Mouse (Mus musculus): ENCODE measurements around the gene Zfp445. TPM values are rescaled to one million over a fixed set of nuclear protein-coding genes. Genes with fewer than 3 reads are reported as not detected.

The Zfp445 gene
- 7.9 TPM for polyA plus RNA-seq (2012; fragmentation: generic; extraction: Trizol)
- long read RNA-seq, experiment 1, partial matches to known transcripts, result 0 of 5 reads
- long read RNA-seq, experiment 1, other reads (novel, unspliced or antisense), result 5 of 5 reads
- long read RNA-seq, experiment 2, full-length matches to known transcripts, result 17 of 172 reads
- long read RNA-seq, experiment 2, partial matches to known transcripts, result 1 of 172 reads
- long read RNA-seq, experiment 2, other reads (novel, unspliced or antisense), result 154 of 172 reads

- peak; percentile 22 for TF ChIP-seq MAX (IDR thresholded peaks at IDR 0.05)
- no peak for TF ChIP-seq USF1 (IDR thresholded peaks at IDR 0.05; ENCODE audit: low read depth)
- TF ChIP-seq CTCF (IDR thresholded peaks at IDR 0.05; ENCODE audit: control insufficient read depth, insufficient read depth, insufficient read length), result no peak
- TF ChIP-seq MYOG (IDR thresholded peaks at IDR 0.05; ENCODE audit: control insufficient read depth, extremely low read depth, insufficient read length), result no peak
- Histone ChIP-seq H3ac (ENCODE audit: control insufficient read depth, insufficient read length, low read depth) (peak within 1 kb of the TSS; percentile 87), H3K4me3 (ENCODE audit: insufficient read depth, poor library complexity, severe bottlenecking) (peak within 1 kb of the TSS; percentile 60), H3K27me3 (ENCODE audit: control insufficient read depth, insufficient read depth, insufficient read length) (peaks cover 3% of the 10 kb centered on the region), H3K79me2 (ENCODE audit: control insufficient read depth, insufficient read depth) (peaks cover 52% of the 10 kb centered on the region), H3K36me3 (ENCODE audit: control insufficient read depth, insufficient read depth) (peaks cover 16% of the 10 kb centered on the region), H3K79me3 (ENCODE audit: low read depth) (peaks cover 46% of the 10 kb centered on the region)
Observed at GRCm38 (mm10) chr9:122865697-122866166, at the start of gene Zfp445. TSS of gene Zfp445 (minus strand) at chr9:122866006.

GRCm38 (mm10) chr9:122902717-122903535 lies 37.1 kb upstream of the Zfp445 start:
- Histone ChIP-seq H3K27me3 (ENCODE audit: control insufficient read depth, insufficient read depth, insufficient read length) (peaks cover 10% of the 10 kb centered on the region), H3K79me3 (ENCODE audit: low read depth) (no peaks in the 10 kb centered on the region), H3K36me3 (ENCODE audit: control insufficient read depth, insufficient read depth) (no peaks in the 10 kb centered on the region), H3K79me2 (ENCODE audit: control insufficient read depth, insufficient read depth) (no peaks in the 10 kb centered on the region), H3ac (ENCODE audit: control insufficient read depth, insufficient read length, low read depth) (no peak overlapping the region), H3K4me3 (ENCODE audit: insufficient read depth, poor library complexity, severe bottlenecking) (no peak overlapping the region)
- TF ChIP-seq MAX (IDR thresholded peaks at IDR 0.05) (no peak), CEBPB (IDR thresholded peaks at IDR 0.05; ENCODE audit: low read depth) (no peak), USF1 (IDR thresholded peaks at IDR 0.05; ENCODE audit: low read depth) (no peak), MYOG (IDR thresholded peaks at IDR 0.05; ENCODE audit: control insufficient read depth, extremely low read depth, insufficient read length) (no peak), MYOD1 (IDR thresholded peaks at IDR 0.05; ENCODE audit: control insufficient read depth, insufficient read length, low read depth) (no peak), FOSL1 (IDR thresholded peaks at IDR 0.05; ENCODE audit: insufficient read depth, low read length, poor library complexity, severe bottlenecking) (no peak), CTCF (IDR thresholded peaks at IDR 0.05; ENCODE audit: control insufficient read depth, insufficient read depth, insufficient read length) (no peak)

- Histone ChIP-seq H3K79me2 (ENCODE audit: control insufficient read depth, insufficient read depth) (no peaks in the 10 kb centered on the region), H3K27me3 (ENCODE audit: control insufficient read depth, insufficient read depth, insufficient read length) (peaks cover 7% of the 10 kb centered on the region), H3ac (ENCODE audit: control insufficient read depth, insufficient read length, low read depth) (no peak overlapping the region), H3K36me3 (ENCODE audit: control insufficient read depth, insufficient read depth) (no peaks in the 10 kb centered on the region), H3K4me3 (ENCODE audit: insufficient read depth, poor library complexity, severe bottlenecking) (no peak overlapping the region), H3K79me3 (ENCODE audit: low read depth) (no peaks in the 10 kb centered on the region)
- TF ChIP-seq CEBPB (IDR thresholded peaks at IDR 0.05; ENCODE audit: low read depth) (no peak), MAX (IDR thresholded peaks at IDR 0.05) (no peak), MYOG (IDR thresholded peaks at IDR 0.05; ENCODE audit: control insufficient read depth, extremely low read depth, insufficient read length) (no peak), CTCF (IDR thresholded peaks at IDR 0.05; ENCODE audit: control insufficient read depth, insufficient read depth, insufficient read length) (no peak)
Observed at GRCm38 (mm10) chr9:122901047-122901446, 35.2 kb upstream of the Zfp445 start.

GRCm38 (mm10) chr9:122886372-122887179 lies 20.8 kb upstream of the Zfp445 start:
- Histone ChIP-seq H3K36me3 (ENCODE audit: control insufficient read depth, insufficient read depth) (no peaks in the 10 kb centered on the region), H3K27me3 (ENCODE audit: control insufficient read depth, insufficient read depth, insufficient read length) (no peaks in the 10 kb centered on the region), H3ac (ENCODE audit: control insufficient read depth, insufficient read length, low read depth) (peak overlapping the region; percentile 77), H3K4me3 (ENCODE audit: insufficient read depth, poor library complexity, severe bottlenecking) (peak overlapping the region; percentile 25), H3K79me3 (ENCODE audit: low read depth) (no peaks in the 10 kb centered on the region), H3K79me2 (ENCODE audit: control insufficient read depth, insufficient read depth) (no peaks in the 10 kb centered on the region)
- TF ChIP-seq MYOD1 (IDR thresholded peaks at IDR 0.05; ENCODE audit: control insufficient read depth, insufficient read length, low read depth) (no peak), MYOG (IDR thresholded peaks at IDR 0.05; ENCODE audit: control insufficient read depth, extremely low read depth, insufficient read length) (no peak), CTCF (IDR thresholded peaks at IDR 0.05; ENCODE audit: control insufficient read depth, insufficient read depth, insufficient read length) (no peak), USF1 (IDR thresholded peaks at IDR 0.05; ENCODE audit: low read depth) (no peak), CEBPB (IDR thresholded peaks at IDR 0.05; ENCODE audit: low read depth) (no peak), FOSL1 (IDR thresholded peaks at IDR 0.05; ENCODE audit: insufficient read depth, low read length, poor library complexity, severe bottlenecking) (no peak), MAX (IDR thresholded peaks at IDR 0.05) (no peak)

- H3K27me3 ChIP-seq (ENCODE audit: control insufficient read depth, insufficient read depth, insufficient read length), result no peaks in the 10 kb centered on the region
- no peaks in the 10 kb centered on the region for H3K79me2 ChIP-seq (ENCODE audit: control insufficient read depth, insufficient read depth)
- TF ChIP-seq MYOG (IDR thresholded peaks at IDR 0.05; ENCODE audit: control insufficient read depth, extremely low read depth, insufficient read length) (no peak), CEBPB (IDR thresholded peaks at IDR 0.05; ENCODE audit: low read depth) (no peak)
- no peaks in the 10 kb centered on the region for H3K36me3 ChIP-seq (ENCODE audit: control insufficient read depth, insufficient read depth)
- H3ac ChIP-seq (ENCODE audit: control insufficient read depth, insufficient read length, low read depth), result no peak within 1 kb of the TSS
- H3K79me3 ChIP-seq (ENCODE audit: low read depth), result no peaks in the 10 kb centered on the region
- peak within 1 kb of the TSS; percentile 25 for H3K4me3 ChIP-seq (ENCODE audit: insufficient read depth, poor library complexity, severe bottlenecking)
Observed at GRCm38 (mm10) chr9:122885385-122885784, 19.6 kb upstream of the Zfp445 start, which contains the start of gene Zkscan7. TSS of gene Zkscan7 (plus strand) at chr9:122885685.
